Mouse (Mus musculus) MEL (cell line): ENCODE results near the gene Btbd8.

ENCODE experiments used
- CHD2 ChIP-seq: IDR thresholded peaks from 2 replicates; pipeline ENCODE4 v1.6.1; 2011; ENCODE audit warnings: low read length, improper control_type of control experiment
- CTCF ChIP-seq, 3 experiments: IDR thresholded peaks in 2 of 3; conservative IDR thresholded peaks in 1 of 3; 2 replicates each; pipeline ENCODE4 v1.5.1; 2011 to 2012; ENCODE audit warnings: low read length in 3 of 3, low read depth in 2 of 3, mild to moderate bottlenecking in 2 of 3, improper control_type of control experiment in 1 of 3, inconsistent platforms in 1 of 3, mixed read lengths in 1 of 3, moderate library complexity in 1 of 3; ENCODE audit not compliant: control insufficient read depth in 1 of 3, insufficient read depth in 1 of 3, poor library complexity in 1 of 3, severe bottlenecking in 1 of 3
- EP300 ChIP-seq, 2 experiments: IDR thresholded peaks; 2 replicates each; pipeline ENCODE4 v1.6.1; 2011; ENCODE audit warnings: improper control_type of control experiment in 2 of 2, low read length in 2 of 2, low read depth in 1 of 2, mild to moderate bottlenecking in 1 of 2
- SMC3 ChIP-seq: IDR thresholded peaks from 2 replicates; pipeline ENCODE4 v1.6.1; 2011; ENCODE audit warnings: low read depth, low read length, improper control_type of control experiment
- UBTF ChIP-seq: IDR thresholded peaks from 2 replicates; pipeline ENCODE4 v1.6.1; 2012; ENCODE audit warnings: low read depth, mild to moderate bottlenecking, inconsistent platforms, low read length, improper control_type of control experiment, moderate library complexity, borderline replicate concordance; ENCODE audit not compliant: insufficient read depth
- ZMIZ1 ChIP-seq: IDR thresholded peaks from 2 replicates; pipeline ENCODE4 v1.6.1; 2012; ENCODE audit warnings: low read depth, mild to moderate bottlenecking, inconsistent platforms, low read length, improper control_type of control experiment, moderate library complexity

DNA sequence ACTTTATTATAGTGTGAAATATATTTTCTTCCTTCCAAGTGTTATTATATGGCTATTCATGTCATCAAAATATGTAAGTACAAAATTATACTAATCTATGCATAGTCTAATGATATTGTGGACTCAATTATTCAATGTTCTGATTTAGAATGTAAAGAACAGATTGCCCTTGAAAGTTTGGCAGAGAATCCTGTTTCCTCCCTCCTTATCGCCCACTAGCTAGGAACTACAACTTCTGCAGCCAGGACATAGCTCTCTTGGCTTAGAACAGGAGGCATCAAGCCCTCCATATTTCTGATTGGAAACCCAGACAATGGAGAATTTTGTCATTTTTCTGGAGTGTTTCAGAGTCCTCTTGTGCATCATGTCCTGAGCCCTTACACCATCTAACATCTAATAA is 62.9 kb downstream of the Btbd8 start:
- TF ChIP-seq CTCF (IDR thresholded peaks at IDR 0.05 in 2 of 3, conservative IDR thresholded peaks at IDR 0.05 in 1 of 3; ENCODE audit: control insufficient read depth in 1 of 3, insufficient read depth in 1 of 3, low read depth in 2 of 3, low read length in 3 of 3, poor library complexity in 1 of 3, severe bottlenecking in 1 of 3) (no peak), UBTF (no peak), CHD2 (no peak), ZMIZ1 (no peak), EP300 (IDR thresholded peaks at IDR 0.05; ENCODE audit: low read depth in 1 of 2, low read length in 2 of 2) (no peak), SMC3 (no peak)
